Mouse (Mus musculus) embryonic facial prominence, embryonic 10.5 days (tissue): ENCODE data around the gene Fam189a1. TPM values are rescaled to one million over a fixed set of nuclear protein-coding genes. Genes with fewer than 3 reads are reported as not detected.
A peak's percentile ranks its signal among the peaks of the same experiment; 100 is the strongest.

ENCODE experiments used
- DNase-seq: peaks from one replicate; pipeline ENCODE4 v3.0.0-alpha.2; 2017; ENCODE audit warnings: low spot score
- H3K27ac ChIP-seq: fragments of 300-500 bp; sonication (generic); replicated peaks from 2 replicates; pipeline ENCODE4 v1.5.1; 2016; ENCODE audit warnings: mild to moderate bottlenecking
- H3K27me3 ChIP-seq: fragments of 300-500 bp; sonication (generic); replicated peaks from 2 replicates; pipeline ENCODE4 v1.6.1; 2016; ENCODE audit warnings: low read depth, mild to moderate bottlenecking; ENCODE audit not compliant: poor library complexity, severe bottlenecking
- H3K36me3 ChIP-seq: fragments of 300-500 bp; sonication (generic); replicated peaks from 2 replicates; pipeline ENCODE4 v1.6.1; 2016; ENCODE audit warnings: mild to moderate bottlenecking, moderate library complexity
- H3K4me1 ChIP-seq: fragments of 300-500 bp; sonication (generic); 2 replicates; pipeline ENCODE4 v1.6.1; 2016
- H3K4me3 ChIP-seq: fragments of 300-500 bp; sonication (generic); 2 replicates; pipeline ENCODE4 v1.5.1; 2016; ENCODE audit warnings: mild to moderate bottlenecking, moderate library complexity
- H3K9me3 ChIP-seq: fragments of 300-500 bp; sonication (generic); 2 replicates; pipeline ENCODE4 v1.6.1; 2016; ENCODE audit warnings: mild to moderate bottlenecking
- WGBS: fragments of 180-500 bp; shearing (Covaris S2); methylation state at CpG from one replicate; pipeline ENCODE4 v1.1.7; 2016; 5-methylcytosine and 5-hydroxymethylcytosine counted together
- polyA plus RNA-seq: library from polyadenylated mRNA; unstranded; fragments of >200 nt; fragmentation: Nextera tagmentation; extraction: Ambion mirVana; gene quantifications from 2 replicates; pipeline ENCODE4 v1.2.1, GENCODE M21; 2016

Gene Fam189a1
- polyA plus RNA-seq, 1 experiment from 2014 or later, result 0.60 TPM

DNA sequence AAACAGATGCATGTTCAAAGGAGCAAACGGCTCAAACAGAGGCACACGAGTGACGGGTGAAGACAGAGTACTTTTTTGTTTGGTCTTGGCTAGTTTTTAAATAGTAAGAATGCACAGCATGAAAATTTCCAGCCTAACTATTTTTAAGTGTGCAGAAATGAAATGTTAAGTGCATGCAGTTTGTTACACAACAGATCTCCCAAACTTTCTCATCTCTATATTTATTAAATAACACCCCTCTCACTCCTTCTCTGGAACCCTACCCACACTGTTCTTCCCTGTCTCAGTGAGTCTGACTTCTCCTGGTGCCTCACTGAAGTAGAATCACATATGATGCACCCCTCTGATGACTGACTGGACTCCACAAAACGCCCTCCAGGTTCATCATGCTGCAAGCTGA is 63.1 kb downstream of the Fam189a1 start:
- H3K4me1 ChIP-seq, result no peaks in the 10 kb centered on the region
- H3K9me3 ChIP-seq, result no peaks in the 10 kb centered on the region
- no peak overlapping the region for H3K4me3 ChIP-seq
- H3K27ac ChIP-seq, result no peak overlapping the region
- no peaks in the 10 kb centered on the region for H3K27me3 ChIP-seq
- no peak for DNase-seq
- no peaks in the 10 kb centered on the region for H3K36me3 ChIP-seq
- 85% methylated on average over 4 of the region's 4 CpGs for WGBS

DNA sequence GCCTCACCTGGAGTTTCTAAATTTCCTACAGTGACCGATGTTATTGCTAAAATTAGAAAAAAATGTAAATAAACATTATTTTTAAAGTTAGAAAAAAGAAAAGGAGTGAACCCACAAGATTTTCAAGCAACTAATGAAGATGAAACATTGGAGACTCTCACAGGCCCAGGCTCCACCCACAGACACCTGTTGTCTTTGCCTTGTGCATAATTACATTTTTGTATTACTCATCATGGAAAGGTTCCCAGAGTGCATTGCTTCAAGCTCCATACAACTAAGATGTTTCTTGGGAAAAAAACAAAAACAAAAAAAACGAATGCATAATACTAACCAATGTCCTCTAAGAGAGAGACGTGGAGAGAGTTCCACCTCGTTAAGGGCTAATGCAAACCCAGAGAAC is 64.9 kb downstream of the Fam189a1 start:
- DNase-seq, result no peak
- no peaks in the 10 kb centered on the region for H3K9me3 ChIP-seq
- WGBS, result 81% methylated on average over 4 of the region's 4 CpGs
- no peak overlapping the region for H3K27ac ChIP-seq
- H3K27me3 ChIP-seq, result no peaks in the 10 kb centered on the region
- no peaks in the 10 kb centered on the region for H3K36me3 ChIP-seq
- no peaks in the 10 kb centered on the region for H3K4me1 ChIP-seq
- no peak overlapping the region for H3K4me3 ChIP-seq

DNA sequence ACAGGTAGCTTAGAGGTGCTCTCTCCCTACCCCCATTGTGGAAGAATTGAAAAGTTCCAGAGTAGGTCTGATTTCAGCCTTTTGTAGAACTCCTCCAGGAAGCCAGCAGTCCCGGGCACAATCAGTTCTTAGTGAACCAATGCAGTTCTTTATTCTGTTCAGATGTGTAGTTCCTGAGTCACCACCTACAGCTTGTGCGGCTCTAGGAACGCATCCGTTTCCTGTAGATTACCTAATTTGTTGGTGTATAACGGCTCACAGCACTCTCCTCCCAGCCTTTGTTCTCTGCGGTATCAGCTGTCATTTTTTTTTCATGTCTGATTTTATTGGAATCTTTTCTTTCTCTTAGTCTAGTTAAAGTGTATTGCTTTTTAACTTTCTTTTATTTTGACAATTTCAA is 70.4 kb downstream of the Fam189a1 start:
- Histone ChIP-seq H3K4me3 (no peak overlapping the region), H3K36me3 (no peaks in the 10 kb centered on the region), H3K4me1 (peaks cover 8% of the 10 kb centered on the region), H3K27ac (no peak overlapping the region), H3K9me3 (no peaks in the 10 kb centered on the region), H3K27me3 (no peaks in the 10 kb centered on the region)
- 81% methylated on average over 6 of the region's 6 CpGs for WGBS
- DNase-seq, result no peak

DNA sequence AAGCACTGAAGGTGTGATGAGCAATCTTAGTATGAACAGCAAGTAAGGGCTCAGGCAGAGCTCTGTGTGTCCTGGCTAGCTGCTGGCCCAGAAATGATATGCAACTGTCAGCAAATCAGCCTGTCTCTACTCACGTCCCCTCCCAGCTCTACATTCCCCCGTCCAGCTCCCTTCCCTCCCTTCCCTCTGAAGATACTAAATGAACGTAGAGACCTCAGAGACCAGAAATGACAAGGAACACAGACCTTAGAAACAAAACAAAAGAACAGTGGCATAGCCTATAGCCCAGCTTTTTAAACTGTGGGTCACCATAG is 73.6 kb downstream of the Fam189a1 start:
- 39% methylated on average over 3 of the region's 3 CpGs for WGBS
- no peak for DNase-seq
- no peak overlapping the region for H3K4me3 ChIP-seq
- H3K4me1 ChIP-seq, result peaks cover 8% of the 10 kb centered on the region
- H3K27ac ChIP-seq, result no peak overlapping the region
- H3K27me3 ChIP-seq, result no peaks in the 10 kb centered on the region
- H3K9me3 ChIP-seq, result no peaks in the 10 kb centered on the region
- H3K36me3 ChIP-seq, result no peaks in the 10 kb centered on the region

DNA sequence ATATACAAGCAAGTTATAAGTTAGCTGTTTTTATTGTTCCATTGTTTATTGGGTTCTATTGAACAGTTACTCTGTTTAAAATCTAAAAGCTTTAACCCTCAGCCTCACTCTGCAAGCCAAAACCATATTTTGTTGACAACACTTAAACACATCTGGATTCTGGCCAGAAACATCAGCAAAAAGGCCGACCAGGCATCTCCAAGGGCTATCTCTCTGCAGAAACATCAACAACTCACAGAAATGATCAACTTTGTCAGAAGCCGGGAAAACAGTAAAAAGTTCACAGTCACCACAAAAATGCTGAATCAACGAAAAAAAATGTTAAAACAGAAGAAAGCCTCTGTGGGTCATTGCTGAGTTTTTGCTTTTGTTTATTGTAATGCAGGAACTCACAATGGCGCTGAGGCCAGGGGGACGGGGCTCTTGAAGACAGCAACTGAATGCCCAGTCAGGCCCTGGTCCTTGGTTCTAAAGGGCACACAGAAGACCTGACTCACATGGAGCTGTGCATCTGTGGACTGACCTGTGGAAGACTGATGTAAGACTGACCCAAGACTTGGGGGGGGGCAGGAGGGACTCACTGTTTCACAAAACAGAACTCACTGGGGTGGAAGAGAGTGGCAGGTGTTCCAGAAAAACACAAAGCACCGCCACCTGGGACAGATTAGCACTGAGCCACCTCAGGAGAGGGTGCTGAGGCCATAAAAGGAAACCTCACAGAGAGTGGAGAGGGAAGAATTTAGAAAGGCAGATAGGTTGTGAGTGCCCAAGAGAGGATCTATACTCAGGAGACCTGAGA is 74.2 kb downstream of the Fam189a1 start:
- H3K27ac ChIP-seq, result no peak overlapping the region

DNA sequence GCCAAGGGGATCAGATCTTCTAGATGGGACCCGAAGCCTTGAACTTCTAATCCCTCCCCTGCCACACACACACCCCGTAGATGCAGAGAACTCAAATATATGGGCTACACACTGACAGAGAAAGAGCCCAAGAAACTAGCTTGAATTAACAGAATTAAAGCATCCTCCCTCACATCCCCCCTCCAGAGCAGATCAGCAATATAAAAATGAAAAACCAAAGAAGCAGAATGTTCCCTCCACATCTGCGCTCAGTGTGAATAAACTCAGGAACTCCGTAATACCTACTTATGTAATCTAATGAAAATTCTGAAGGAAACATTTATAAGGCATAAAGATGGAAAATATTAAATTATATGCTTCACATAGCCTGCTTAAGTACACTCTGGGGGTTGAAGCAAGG is 80.2 kb downstream of the Fam189a1 start:
- Histone ChIP-seq H3K36me3 (no peaks in the 10 kb centered on the region), H3K4me3 (no peak overlapping the region), H3K4me1 (no peaks in the 10 kb centered on the region), H3K27me3 (no peaks in the 10 kb centered on the region), H3K27ac (no peak overlapping the region), H3K9me3 (0 out of 2 replicates have a peak, but pooled peaks cover 2% of the 10 kb centered on the region)
- 93% methylated on average over 4 of the region's 4 CpGs for WGBS
- DNase-seq, result no peak

More for the DNA sequence above, 74.2 kb downstream of the Fam189a1 start:
- WGBS, result 47% methylated on average over 6 of the region's 6 CpGs
- Histone ChIP-seq H3K4me3 (no peak overlapping the region), H3K36me3 (no peaks in the 10 kb centered on the region), H3K4me1 (peaks cover 8% of the 10 kb centered on the region), H3K27me3 (no peaks in the 10 kb centered on the region), H3K9me3 (no peaks in the 10 kb centered on the region)
- no peak for DNase-seq

DNA sequence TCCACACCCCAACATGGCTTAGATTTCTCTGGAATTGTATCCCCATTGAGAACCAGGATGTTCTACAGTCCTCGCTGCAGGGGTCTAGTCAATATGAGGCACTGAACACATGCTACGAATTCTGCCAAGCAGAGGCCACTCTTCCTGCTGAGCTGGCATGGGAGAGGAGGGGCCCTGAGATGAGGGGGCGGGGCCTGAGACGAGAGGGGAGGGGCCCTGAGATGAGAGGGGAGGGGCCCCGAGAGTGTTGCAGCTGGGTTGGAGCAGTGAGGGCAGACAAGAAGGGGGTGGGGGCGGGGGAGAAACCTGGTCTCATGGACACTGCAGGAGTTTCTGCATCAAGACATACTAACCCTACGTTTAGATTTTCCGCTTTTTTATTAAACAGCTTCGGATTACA is 82.2 kb downstream of the Fam189a1 start:
- no peaks in the 10 kb centered on the region for H3K4me1 ChIP-seq
- no peak overlapping the region for H3K27ac ChIP-seq
- H3K36me3 ChIP-seq, result no peaks in the 10 kb centered on the region
- no peak overlapping the region for H3K4me3 ChIP-seq
- 55% methylated on average over 9 of the region's 9 CpGs for WGBS
- H3K27me3 ChIP-seq, result no peaks in the 10 kb centered on the region
- 0 out of 2 replicates have a peak, but pooled peaks cover 4% of the 10 kb centered on the region for H3K9me3 ChIP-seq
- peak; percentile 47 for DNase-seq

DNA sequence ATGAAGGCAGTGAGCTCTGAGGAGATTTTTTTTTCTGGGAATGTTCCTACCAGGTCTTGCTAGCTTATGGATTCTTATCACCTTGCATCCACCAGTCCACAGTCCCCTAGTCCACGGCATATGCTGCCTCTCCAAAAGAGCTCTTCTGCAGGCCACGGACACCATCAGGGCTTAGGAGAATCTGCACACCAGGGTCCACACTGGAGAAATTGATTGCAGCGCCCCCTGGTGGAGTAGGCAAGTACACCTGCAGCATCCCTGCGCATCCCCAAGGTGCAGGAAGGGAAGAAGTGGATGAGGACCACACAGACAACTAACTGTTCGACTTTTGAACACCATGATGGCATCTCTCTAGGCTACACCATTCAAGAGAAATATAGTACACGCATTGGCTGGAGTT is 82.8 kb downstream of the Fam189a1 start:
- no peaks in the 10 kb centered on the region for H3K36me3 ChIP-seq
- peak; percentile 73 for DNase-seq
- 31% methylated on average over 6 of the region's 6 CpGs for WGBS

DNA sequence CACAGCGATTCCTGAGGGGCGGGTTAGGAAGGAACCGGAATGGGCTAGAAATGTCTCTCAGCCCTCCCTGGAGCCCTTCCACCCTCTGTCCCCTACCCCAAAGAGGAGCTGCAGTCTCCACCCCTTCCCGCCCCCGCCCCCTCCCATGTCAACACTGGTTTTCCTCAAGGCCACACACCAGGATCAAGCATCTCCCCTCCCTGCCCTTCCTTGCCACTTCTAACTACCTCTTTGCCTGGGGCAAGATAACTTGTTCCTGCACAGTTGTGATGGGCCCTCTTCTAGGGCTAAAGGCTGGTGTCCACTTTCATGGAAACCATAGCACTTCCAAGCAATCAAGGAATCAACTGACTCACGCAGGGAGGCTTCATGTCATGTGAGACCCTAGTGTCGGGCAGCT is 90.2 kb downstream of the Fam189a1 start:
- no peaks in the 10 kb centered on the region for H3K27me3 ChIP-seq
- peak; percentile 23 for DNase-seq
- no peaks in the 10 kb centered on the region for H3K36me3 ChIP-seq
- no peak overlapping the region for H3K27ac ChIP-seq
- H3K4me1 ChIP-seq, result peaks cover 20% of the 10 kb centered on the region
- 69% methylated on average over 7 of the region's 7 CpGs for WGBS
- no peak overlapping the region for H3K4me3 ChIP-seq
- 0 out of 2 replicates have a peak, but pooled peaks cover 3% of the 10 kb centered on the region for H3K9me3 ChIP-seq

More for the DNA sequence above, 82.8 kb downstream of the Fam189a1 start:
- Histone ChIP-seq H3K4me3 (no peak overlapping the region), H3K27ac (no peak overlapping the region), H3K27me3 (no peaks in the 10 kb centered on the region), H3K9me3 (0 out of 2 replicates have a peak, but pooled peaks cover 4% of the 10 kb centered on the region), H3K4me1 (no peaks in the 10 kb centered on the region)

DNA sequence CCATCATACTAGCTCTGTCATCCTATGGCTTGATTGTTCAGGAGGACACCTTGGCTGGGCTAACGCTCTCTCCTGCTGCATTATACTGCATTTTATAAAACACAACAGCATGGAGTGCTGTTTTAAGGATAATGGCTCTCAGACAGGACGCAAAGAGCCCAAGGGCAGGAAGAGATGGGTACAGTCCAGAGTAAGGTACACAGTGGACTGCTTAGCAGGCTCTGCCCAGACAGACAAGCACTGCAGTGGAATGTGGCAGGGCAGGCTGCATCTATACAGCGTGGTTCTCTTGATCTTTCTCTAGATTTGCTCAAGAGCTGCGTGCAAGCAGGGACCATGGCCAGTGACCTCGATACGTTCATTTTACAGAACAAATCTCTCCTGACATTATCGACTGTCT is 90.9 kb downstream of the Fam189a1 start:
- Histone ChIP-seq H3K9me3 (no peaks in the 10 kb centered on the region), H3K4me3 (no peak overlapping the region), H3K4me1 (peaks cover 20% of the 10 kb centered on the region), H3K36me3 (no peaks in the 10 kb centered on the region), H3K27me3 (no peaks in the 10 kb centered on the region), H3K27ac (no peak overlapping the region)
- DNase-seq, result no peak
- 80% methylated on average over 7 of the region's 7 CpGs for WGBS

DNA sequence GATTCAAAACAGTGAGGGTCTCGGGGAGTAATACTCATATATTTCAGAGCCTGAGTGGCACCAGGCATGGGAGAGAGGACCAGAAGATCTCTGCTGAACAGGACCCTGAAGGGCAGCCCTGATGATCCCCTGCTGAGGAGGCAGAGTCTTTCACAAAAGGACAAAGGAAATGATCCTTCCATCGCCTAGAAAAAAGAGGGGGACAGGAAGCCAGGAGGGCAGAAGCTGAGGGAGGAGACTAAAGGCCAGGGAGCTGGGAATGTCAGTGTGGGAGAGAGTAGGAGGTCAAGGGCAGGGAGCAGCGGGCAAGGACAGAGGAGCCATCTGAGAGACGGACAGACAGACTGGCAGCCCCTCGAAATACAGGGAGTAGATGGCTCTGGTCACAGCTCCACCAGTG is 91.7 kb downstream of the Fam189a1 start:
- no peak for DNase-seq
- Histone ChIP-seq H3K27me3 (no peaks in the 10 kb centered on the region), H3K4me3 (no peak overlapping the region), H3K27ac (no peak overlapping the region), H3K36me3 (no peaks in the 10 kb centered on the region), H3K4me1 (peaks cover 20% of the 10 kb centered on the region), H3K9me3 (no peaks in the 10 kb centered on the region)
- 15% methylated on average over 5 of the region's 5 CpGs for WGBS

DNA sequence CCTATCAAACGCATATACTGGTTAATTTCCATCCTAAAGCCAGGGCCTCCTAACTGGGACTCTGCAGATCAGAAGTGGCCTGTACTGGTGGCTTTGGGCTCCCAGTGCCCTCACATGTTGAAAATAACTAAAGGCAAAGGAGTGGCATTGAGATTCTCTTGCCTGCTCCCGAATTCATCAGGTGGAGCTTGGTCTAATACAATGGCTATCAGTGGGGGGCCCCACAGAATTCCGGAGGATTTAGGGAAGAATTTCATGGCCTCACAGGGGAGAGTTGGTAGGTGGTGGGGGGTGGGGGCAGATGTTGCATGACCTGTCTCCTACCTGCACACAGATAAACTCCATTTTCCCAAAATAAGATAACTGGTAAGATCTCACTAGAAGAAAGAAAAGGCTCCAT is 92.3 kb downstream of the Fam189a1 start:
- Histone ChIP-seq H3K4me3 (no peak overlapping the region), H3K27ac (no peak overlapping the region), H3K36me3 (no peaks in the 10 kb centered on the region), H3K27me3 (no peaks in the 10 kb centered on the region), H3K9me3 (no peaks in the 10 kb centered on the region), H3K4me1 (peaks cover 20% of the 10 kb centered on the region)
- no peak for DNase-seq
- WGBS, result 13% methylated on average over 3 of the region's 3 CpGs

DNA sequence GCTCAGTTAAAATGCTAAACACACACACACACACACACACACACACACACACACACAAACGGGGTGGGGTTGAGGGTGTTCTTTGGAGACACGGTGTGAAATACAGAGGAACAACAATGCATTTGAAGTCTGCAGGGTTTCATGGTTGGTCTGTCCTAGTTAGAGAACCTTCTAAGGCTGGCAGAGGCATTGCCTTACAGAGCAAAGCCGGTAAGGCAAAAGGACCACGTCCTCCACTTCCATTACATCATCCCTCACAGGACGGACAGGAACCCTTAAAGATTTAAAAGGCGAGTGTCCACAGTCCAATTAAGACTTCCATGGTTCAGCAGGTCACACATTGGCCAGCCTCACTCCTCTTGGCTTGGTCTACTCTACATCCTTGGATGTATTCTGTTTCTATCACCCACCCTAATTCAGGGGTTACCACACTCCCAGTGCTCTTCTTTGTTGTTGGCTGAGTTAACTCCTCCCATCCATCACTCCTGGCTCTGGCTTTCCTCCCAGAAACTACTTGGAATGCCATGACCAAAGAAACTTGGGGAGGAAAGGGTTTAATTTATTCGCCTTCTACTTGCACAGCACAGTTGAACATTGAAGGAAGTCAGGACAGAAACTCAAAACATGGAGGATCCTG is 96.1 kb downstream of the Fam189a1 start:
- Histone ChIP-seq H3K4me1 (peaks cover 12% of the 10 kb centered on the region), H3K27me3 (no peaks in the 10 kb centered on the region), H3K9me3 (no peaks in the 10 kb centered on the region), H3K4me3 (no peak overlapping the region), H3K36me3 (no peaks in the 10 kb centered on the region), H3K27ac (no peak overlapping the region)
- WGBS, result 88% methylated on average over 7 of the region's 7 CpGs
- no peak for DNase-seq
